Mouse (Mus musculus): ENCODE measurements around the gene Edc3. TPM values are rescaled to one million over a fixed set of nuclear protein-coding genes. Genes with fewer than 3 reads are reported as not detected.

The Edc3 gene
- polyA plus RNA-seq, 1 experiment, result 8.1 TPM

- Histone ChIP-seq H3K36me3 (ENCODE audit: control insufficient read depth, insufficient read depth, low read length) (no peaks in the 10 kb centered on the region; the same call in 1 of the 2 replicates), H3K27ac (ENCODE audit: control insufficient read depth, insufficient read depth, low read depth, low read length) (peak within 1 kb of the TSS; percentile 87), H3K27me3 (ENCODE audit: control insufficient read depth, insufficient read depth, low read length) (no peaks in the 10 kb centered on the region), H3K4me1 (ENCODE audit: control insufficient read depth, insufficient read depth, low read length) (peaks cover 17% of the 10 kb centered on the region), H3K4me3 (ENCODE audit: control insufficient read depth, low read depth, low read length) (peak within 1 kb of the TSS; percentile 89)
- TF ChIP-seq CTCF (IDR thresholded peaks at IDR 0.05; ENCODE audit: control insufficient read depth, insufficient read depth, insufficient replicate concordance, low read depth, low read length) (0 out of 2 replicates have a peak, but pooled peaks have one; percentile 3), POLR2A (IDR thresholded peaks at IDR 0.05; ENCODE audit: control insufficient read depth, low read depth, low read length) (no peak; the same call in 1 of the 2 replicates)
Observed at GRCm38 (mm10) chr9:57765364-57766351, 57.3 kb downstream of the Edc3 start, which contains the start of gene Clk3. TSS of gene Clk3 (minus strand) at chr9:57765860.

- Histone ChIP-seq H3K36me3 (ENCODE audit: control insufficient read depth, insufficient read depth, low read length) (no peaks in the 10 kb centered on the region; the same call in 1 of the 2 replicates), H3K4me1 (ENCODE audit: control insufficient read depth, insufficient read depth, low read length) (peaks cover 17% of the 10 kb centered on the region), H3K27me3 (ENCODE audit: control insufficient read depth, insufficient read depth, low read length) (no peaks in the 10 kb centered on the region), H3K4me3 (ENCODE audit: control insufficient read depth, low read depth, low read length) (peak overlapping the region; percentile 89), H3K27ac (ENCODE audit: control insufficient read depth, insufficient read depth, low read depth, low read length) (peak overlapping the region; percentile 87)
- no peak for TF ChIP-seq POLR2A (IDR thresholded peaks at IDR 0.05; ENCODE audit: control insufficient read depth, low read depth, low read length)
- no peak for TF ChIP-seq CTCF (IDR thresholded peaks at IDR 0.05; ENCODE audit: control insufficient read depth, insufficient read depth, insufficient replicate concordance, low read depth, low read length)
Observed at GRCm38 (mm10) chr9:57766431-57766830, 58.1 kb downstream of the Edc3 start.

GRCm38 (mm10) chr9:57767231-57767630 lies 58.9 kb downstream of the Edc3 start:
- H3K4me3 ChIP-seq (ENCODE audit: control insufficient read depth, low read depth, low read length), result peak overlapping the region; percentile 89
- H3K27ac ChIP-seq (ENCODE audit: control insufficient read depth, insufficient read depth, low read depth, low read length), result no peak overlapping the region
- TF ChIP-seq CTCF (IDR thresholded peaks at IDR 0.05; ENCODE audit: control insufficient read depth, insufficient read depth, insufficient replicate concordance, low read depth, low read length), result no peak
- no peak for TF ChIP-seq POLR2A (IDR thresholded peaks at IDR 0.05; ENCODE audit: control insufficient read depth, low read depth, low read length)
- peaks cover 17% of the 10 kb centered on the region for H3K4me1 ChIP-seq (ENCODE audit: control insufficient read depth, insufficient read depth, low read length)
- H3K27me3 ChIP-seq (ENCODE audit: control insufficient read depth, insufficient read depth, low read length), result no peaks in the 10 kb centered on the region
- no peaks in the 10 kb centered on the region for H3K36me3 ChIP-seq (ENCODE audit: control insufficient read depth, insufficient read depth, low read length)

GRCm38 (mm10) chr9:57769539-57770069 lies 61.3 kb downstream of the Edc3 start:
- Histone ChIP-seq H3K4me3 (ENCODE audit: control insufficient read depth, low read depth, low read length) (no peak overlapping the region), H3K4me1 (ENCODE audit: control insufficient read depth, insufficient read depth, low read length) (peaks cover 12% of the 10 kb centered on the region), H3K36me3 (ENCODE audit: control insufficient read depth, insufficient read depth, low read length) (no peaks in the 10 kb centered on the region), H3K27ac (ENCODE audit: control insufficient read depth, insufficient read depth, low read depth, low read length) (no peak overlapping the region), H3K27me3 (ENCODE audit: control insufficient read depth, insufficient read depth, low read length) (no peaks in the 10 kb centered on the region)
- no peak for TF ChIP-seq CTCF (IDR thresholded peaks at IDR 0.05; ENCODE audit: control insufficient read depth, insufficient read depth, insufficient replicate concordance, low read depth, low read length)
- no peak for TF ChIP-seq POLR2A (IDR thresholded peaks at IDR 0.05; ENCODE audit: control insufficient read depth, low read depth, low read length)

GRCm38 (mm10) chr9:57770214-57770613 lies 61.9 kb downstream of the Edc3 start:
- H3K36me3 ChIP-seq (ENCODE audit: control insufficient read depth, insufficient read depth, low read length), result no peaks in the 10 kb centered on the region
- no peak overlapping the region for H3K27ac ChIP-seq (ENCODE audit: control insufficient read depth, insufficient read depth, low read depth, low read length)
- H3K4me1 ChIP-seq (ENCODE audit: control insufficient read depth, insufficient read depth, low read length), result peaks cover 12% of the 10 kb centered on the region
- TF ChIP-seq CTCF (IDR thresholded peaks at IDR 0.05; ENCODE audit: control insufficient read depth, insufficient read depth, insufficient replicate concordance, low read depth, low read length) (no peak), POLR2A (IDR thresholded peaks at IDR 0.05; ENCODE audit: control insufficient read depth, low read depth, low read length) (no peak)
- H3K4me3 ChIP-seq (ENCODE audit: control insufficient read depth, low read depth, low read length), result no peak overlapping the region
- H3K27me3 ChIP-seq (ENCODE audit: control insufficient read depth, insufficient read depth, low read length), result no peaks in the 10 kb centered on the region

GRCm38 (mm10) chr9:57770836-57771235 lies 62.5 kb downstream of the Edc3 start:
- TF ChIP-seq CTCF (IDR thresholded peaks at IDR 0.05; ENCODE audit: control insufficient read depth, insufficient read depth, insufficient replicate concordance, low read depth, low read length) (no peak), POLR2A (IDR thresholded peaks at IDR 0.05; ENCODE audit: control insufficient read depth, low read depth, low read length) (no peak)
- H3K36me3 ChIP-seq (ENCODE audit: control insufficient read depth, insufficient read depth, low read length), result no peaks in the 10 kb centered on the region

GRCm38 (mm10) chr9:57773754-57774153 lies 65.4 kb downstream of the Edc3 start:
- no peaks in the 10 kb centered on the region for H3K36me3 ChIP-seq (ENCODE audit: control insufficient read depth, insufficient read depth, low read length)
- TF ChIP-seq POLR2A (IDR thresholded peaks at IDR 0.05; ENCODE audit: control insufficient read depth, low read depth, low read length), result no peak
- no peak for TF ChIP-seq CTCF (IDR thresholded peaks at IDR 0.05; ENCODE audit: control insufficient read depth, insufficient read depth, insufficient replicate concordance, low read depth, low read length)
- no peaks in the 10 kb centered on the region for H3K4me1 ChIP-seq (ENCODE audit: control insufficient read depth, insufficient read depth, low read length)
- H3K4me3 ChIP-seq (ENCODE audit: control insufficient read depth, low read depth, low read length), result no peak overlapping the region
- H3K27me3 ChIP-seq (ENCODE audit: control insufficient read depth, insufficient read depth, low read length), result no peaks in the 10 kb centered on the region
- H3K27ac ChIP-seq (ENCODE audit: control insufficient read depth, insufficient read depth, low read depth, low read length), result no peak overlapping the region

More at GRCm38 (mm10) chr9:57770836-57771235, 62.5 kb downstream of the Edc3 start:
- Histone ChIP-seq H3K4me3 (ENCODE audit: control insufficient read depth, low read depth, low read length) (no peak overlapping the region), H3K27ac (ENCODE audit: control insufficient read depth, insufficient read depth, low read depth, low read length) (no peak overlapping the region), H3K4me1 (ENCODE audit: control insufficient read depth, insufficient read depth, low read length) (peaks cover 9% of the 10 kb centered on the region), H3K27me3 (ENCODE audit: control insufficient read depth, insufficient read depth, low read length) (no peaks in the 10 kb centered on the region)

Data from testis, adult 2 months (tissue).